Mouse (Mus musculus) left cerebral cortex, postnatal 14 days (tissue): ENCODE results near the gene Gbx2. TPM values are rescaled to one million over a fixed set of nuclear protein-coding genes. Genes with fewer than 3 reads are reported as not detected.
A peak's percentile ranks its signal among the peaks of the same experiment; 100 is the strongest.

Source experiments
- DNase-seq, 2 experiments: peaks; one replicate each; pipeline ENCODE4 v3.0.0; 2021 to 2022; ENCODE audit warnings: low spot score in 2 of 2, mixed read lengths in 1 of 2
- intact Hi-C: fragments of 180-260 bp; cut with DNase I; formaldehyde crosslinking; loops from one replicate; pipeline ENCODE4 v1.15.1; 2025
- long read RNA-seq, 2 experiments: library from polyadenylated mRNA; stranded (forward); transcript quantifications; one replicate each; pipeline ENCODE4 v2.0.0; 2021
- total RNA-seq, 2 experiments: library from RNA; stranded (reverse); gene quantifications; 2 replicates each; pipeline ENCODE4 v1.2.3; 2021

Gene Gbx2
- under 1 TPM in 1 of 2 experiments, not detected in 1; 0.74 TPM for total RNA-seq
- long read RNA-seq, experiment 1 = 0 reads
- long read RNA-seq, experiment 2 = 0 reads

GRCm38 (mm10) chr1:89931120-89931519, at the start of gene Gbx2:
Gene Gbx2 (minus strand): TSS chr1:89931179.
- intact Hi-C loops = loop anchor here (10.0 kb wide), 1 partner anchor 664 kb away; no protein-coding TSS in a partner anchor
- no peak for DNase-seq

DNA sequence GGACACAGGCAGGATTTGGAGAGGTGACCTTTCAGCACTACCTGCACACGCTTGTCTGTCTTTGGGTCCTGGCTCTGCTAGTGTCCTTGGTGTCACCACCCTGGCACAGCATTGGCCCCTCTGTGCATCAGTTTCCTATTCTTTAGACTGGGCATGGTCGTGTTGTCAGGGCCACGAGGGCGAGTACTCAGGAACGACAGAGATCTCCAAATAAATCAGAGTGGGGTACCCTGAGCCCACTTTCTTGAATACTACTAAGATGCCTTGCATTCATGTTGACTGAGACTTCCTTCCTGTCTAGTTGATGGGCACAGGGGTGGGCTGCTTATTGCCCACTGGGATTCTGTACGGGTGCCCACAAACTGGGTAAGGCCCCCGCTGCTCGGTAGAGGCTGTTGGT, 46.3 kb upstream of the Gbx2 start:
- intact Hi-C loops = no loop called here
- no peak for DNase-seq

- no peak for DNase-seq
- intact Hi-C loops = no loop called here
These were observed 45.4 kb upstream of the Gbx2 start for GRCm38 (mm10) chr1:89976411-89976810.

- no peak for DNase-seq
- intact Hi-C loops = no loop called here
These were observed 43.6 kb upstream of the Gbx2 start for GRCm38 (mm10) chr1:89974541-89974940.

- intact Hi-C loops = no loop called here
- DNase-seq = no peak
These were observed 40.9 kb upstream of the Gbx2 start for GRCm38 (mm10) chr1:89971848-89972247.

DNA sequence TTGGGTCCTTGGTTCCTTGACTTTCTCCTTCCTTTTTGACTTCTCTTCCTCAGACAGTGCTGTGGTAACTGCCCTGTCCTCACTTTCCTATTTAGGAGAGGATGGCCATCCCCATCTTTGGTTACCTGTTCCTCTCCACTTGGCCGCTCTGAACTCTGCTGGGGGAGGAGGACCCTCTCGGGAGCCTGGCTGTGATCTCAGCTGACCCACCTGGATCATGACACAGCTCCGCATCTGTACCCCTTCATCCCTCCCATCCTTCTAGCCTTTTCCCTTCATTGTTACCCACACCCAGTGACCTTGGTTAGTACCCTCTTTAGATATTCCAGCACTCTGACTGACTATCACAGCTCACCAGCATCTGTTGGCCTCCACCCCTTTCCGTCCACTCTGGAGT, 38.7 kb upstream of the Gbx2 start:
- intact Hi-C loops = no loop called here
- DNase-seq = no peak

DNA sequence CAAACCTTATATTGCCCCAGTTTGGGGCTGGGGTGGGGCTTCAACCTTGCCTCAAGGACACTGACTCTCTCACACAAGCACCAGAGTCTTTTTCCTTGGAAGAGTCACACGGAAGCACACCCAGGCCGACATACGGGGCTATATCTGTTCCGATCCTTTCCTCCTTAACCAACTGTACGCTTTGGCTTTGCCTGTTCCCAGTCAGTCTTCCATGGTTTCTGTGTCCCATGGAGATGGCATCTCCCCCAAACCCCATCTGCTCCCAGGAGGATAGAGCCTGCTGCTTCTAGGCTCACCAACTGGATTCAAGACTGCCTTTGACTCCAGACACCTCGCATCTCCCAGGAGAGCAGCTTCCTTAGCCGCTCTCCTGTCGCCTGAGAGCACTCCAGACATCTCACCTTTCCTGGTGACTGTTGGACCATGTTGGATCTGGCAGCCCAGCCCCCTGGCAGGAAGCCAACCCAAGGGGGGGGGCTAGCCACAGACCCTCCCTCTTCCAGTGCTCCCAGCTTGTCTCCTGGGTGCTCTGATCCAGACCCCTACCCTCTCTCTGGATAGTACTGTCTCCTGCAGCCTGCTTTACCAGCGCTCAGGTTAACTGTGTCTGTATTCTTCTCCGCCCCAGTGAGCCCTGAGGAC, 38.2 kb upstream of the Gbx2 start:
- intact Hi-C loops = no loop called here
- DNase-seq = no peak

GRCm38 (mm10) chr1:89968111-89968851, 37.3 kb upstream of the Gbx2 start:
- intact Hi-C loops = no loop called here
- peak; percentile 68 to 72 for DNase-seq

DNA sequence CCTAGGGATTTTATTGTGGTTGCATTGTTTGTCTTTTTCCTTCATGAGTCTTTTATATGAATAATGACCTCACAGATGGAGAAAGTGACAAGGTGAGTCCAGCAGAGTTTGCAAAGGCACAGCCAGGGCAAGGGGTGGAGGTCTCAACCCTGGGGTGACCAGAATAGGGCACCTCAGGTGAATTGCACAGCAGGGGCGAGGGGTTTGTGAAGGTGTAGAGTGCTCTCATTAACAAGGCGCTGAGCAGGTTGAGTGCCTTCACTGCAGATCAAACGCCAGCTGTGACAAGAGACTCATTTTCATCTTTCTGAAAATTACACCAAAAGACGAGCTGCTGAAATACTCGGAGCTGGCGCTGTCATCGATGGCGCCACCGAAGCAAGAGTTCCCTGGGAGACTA, 36.6 kb upstream of the Gbx2 start:
- intact Hi-C loops = no loop called here

GRCm38 (mm10) chr1:89964426-89964825, 33.4 kb upstream of the Gbx2 start:
- intact Hi-C loops = no loop called here
- DNase-seq = no peak

More for the DNA sequence above, 36.6 kb upstream of the Gbx2 start:
- DNase-seq = peak in 1 of 2 experiments; percentile 24

DNA sequence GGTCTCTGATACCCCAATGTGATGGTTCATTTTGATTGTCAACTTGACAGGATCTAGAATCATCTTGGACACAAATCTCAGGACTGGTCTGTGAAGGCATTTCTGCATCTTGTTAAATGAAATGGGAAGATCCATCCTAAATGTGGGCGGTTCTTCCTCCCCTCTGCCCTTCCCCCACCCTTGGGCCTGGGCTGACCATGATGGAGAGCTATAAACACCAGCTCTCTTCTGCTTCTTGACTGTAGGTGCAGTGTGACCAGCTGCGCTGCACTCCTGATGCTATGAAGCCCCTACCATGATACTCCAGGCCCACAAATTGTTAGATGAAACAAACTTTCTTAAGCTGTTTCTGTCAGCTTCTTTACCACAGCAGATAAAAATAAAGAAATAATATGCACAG, 32.3 kb upstream of the Gbx2 start:
- DNase-seq = no peak
- intact Hi-C loops = no loop called here

DNA sequence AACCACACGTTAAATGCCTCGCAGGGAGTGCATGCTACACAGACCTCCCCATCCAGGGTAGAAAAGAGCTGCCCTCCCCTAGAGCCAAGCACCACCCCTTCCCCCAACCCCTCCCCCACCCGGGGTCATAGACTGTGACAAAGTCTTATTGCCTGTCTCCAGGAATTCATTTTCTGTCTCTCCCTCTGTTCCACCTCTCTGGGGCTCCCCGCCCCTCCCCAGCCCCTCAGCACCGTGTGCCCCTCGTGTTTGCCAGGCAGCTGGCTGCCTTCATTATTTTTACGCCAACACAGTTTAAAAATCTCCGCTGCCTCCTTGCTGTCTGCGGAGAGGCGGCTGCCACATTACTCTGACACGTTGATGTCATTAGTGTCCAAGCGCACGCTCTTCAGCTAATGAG, 31.1 kb upstream of the Gbx2 start:
- DNase-seq = no peak
- intact Hi-C loops = no loop called here

DNA sequence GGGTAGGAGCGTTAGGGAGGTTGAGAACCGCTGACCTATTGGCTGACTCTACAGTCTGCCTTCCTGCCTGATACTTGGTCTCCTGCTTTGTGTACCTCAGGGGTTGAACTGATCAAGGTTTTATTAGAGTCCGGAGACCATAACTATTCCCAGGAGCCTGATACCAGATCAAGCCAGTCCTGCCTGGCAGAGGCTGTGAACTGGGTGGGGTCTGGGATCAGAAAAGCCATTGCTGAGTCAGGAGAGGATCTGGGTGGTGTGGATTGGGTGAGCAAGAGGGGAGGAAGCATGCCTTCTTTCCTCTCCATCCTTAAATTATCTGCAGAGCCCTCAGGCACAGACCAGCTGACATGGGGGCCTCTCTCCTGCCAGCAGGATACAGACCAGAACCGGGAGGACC, 28.4 kb upstream of the Gbx2 start:
- no peak for DNase-seq
- intact Hi-C loops = no loop called here

DNA sequence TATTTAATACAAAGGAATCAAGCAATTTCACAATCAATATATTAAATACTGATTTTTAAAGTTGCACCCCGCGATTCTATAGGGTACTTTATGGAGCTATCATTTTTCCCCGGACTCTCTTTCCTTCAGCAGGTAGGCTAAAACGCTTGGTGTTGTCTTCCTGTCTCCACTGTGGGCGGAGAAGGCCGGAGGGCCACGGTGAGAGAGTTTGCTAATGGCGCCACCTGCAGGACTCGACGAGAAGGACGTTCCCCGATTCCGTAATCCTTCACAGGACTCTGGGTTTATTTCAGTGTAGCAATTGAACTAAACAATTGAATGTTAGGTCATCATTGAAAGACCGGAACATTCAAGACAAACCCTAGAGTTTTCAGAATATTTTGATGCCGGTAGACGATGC, 12.2 kb upstream of the Gbx2 start:
- peak; percentile 49 to 76 for DNase-seq
- intact Hi-C loops = loop anchor here (1.0 to 5.0 kb wide), 2 partner anchors 276 to 297 kb away; no protein-coding TSS in a partner anchor

- DNase-seq = no peak
- intact Hi-C loops = loop anchor here (5.0 kb wide), 1 partner anchor 275 kb away; no protein-coding TSS in a partner anchor
These were observed 11.5 kb upstream of the Gbx2 start for GRCm38 (mm10) chr1:89942395-89942976.

GRCm38 (mm10) chr1:89941701-89942381, 10.9 kb upstream of the Gbx2 start:
- DNase-seq = no peak
- intact Hi-C loops = loop anchor here (5.0 kb wide), 1 partner anchor 275 kb away; no protein-coding TSS in a partner anchor

DNA sequence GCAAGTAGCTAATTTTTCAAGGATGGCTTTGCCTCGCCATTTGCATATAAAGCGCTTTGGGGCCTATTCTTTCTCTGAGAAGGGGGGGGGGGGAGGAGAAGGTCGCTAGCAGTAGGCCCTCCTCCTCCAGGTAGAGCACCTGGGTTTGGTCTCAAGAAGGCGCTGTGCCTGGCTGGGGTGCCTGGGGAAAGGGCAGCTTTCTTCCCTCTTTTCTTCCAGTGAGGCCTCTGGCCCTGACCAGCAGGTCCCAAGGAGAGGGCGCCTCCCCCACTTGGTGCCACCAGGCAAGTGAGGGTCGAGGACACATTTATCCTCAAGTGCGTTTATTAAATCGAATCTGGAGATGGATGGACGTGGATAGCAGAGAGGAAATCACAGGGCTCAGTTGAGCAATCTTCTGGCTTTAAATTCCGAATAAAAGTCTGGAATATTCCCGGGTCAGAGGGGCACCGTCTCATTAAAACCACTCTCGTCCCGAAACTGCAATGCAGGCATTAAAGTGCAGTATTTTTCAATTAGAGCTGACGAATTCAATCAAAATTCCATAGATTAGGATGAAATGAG, 10.1 kb upstream of the Gbx2 start:
- no peak for DNase-seq
- intact Hi-C loops = loop anchor here (5.0 kb wide), 1 partner anchor 274 kb away; no protein-coding TSS in a partner anchor

GRCm38 (mm10) chr1:89939981-89940726, 9.2 kb upstream of the Gbx2 start:
- DNase-seq = peak; percentile 42 to 49
- intact Hi-C loops = loop anchor here (5.0 to 10.0 kb wide), 3 partner anchors 193 to 655 kb away; no protein-coding TSS in a partner anchor

DNA sequence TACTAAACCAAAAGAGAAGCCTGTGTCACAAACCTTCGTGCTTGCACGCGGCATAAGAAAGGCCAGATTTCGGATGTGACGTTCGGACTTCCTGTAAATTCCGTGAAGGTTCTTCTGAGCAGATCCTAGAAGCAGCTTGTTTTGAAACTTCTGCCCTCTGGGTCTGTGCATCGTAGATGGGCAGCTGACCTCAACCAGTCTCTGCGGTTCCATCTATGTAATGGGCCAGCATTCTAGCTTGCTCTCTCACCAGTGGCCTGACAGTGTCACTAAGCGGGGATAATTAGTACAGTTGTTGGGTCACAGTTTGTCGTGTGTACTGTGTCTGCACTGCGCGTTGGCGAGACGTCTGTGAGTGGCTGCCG, 8.6 kb upstream of the Gbx2 start:
- DNase-seq = no peak
- intact Hi-C loops = loop anchor here (5.0 to 10.0 kb wide), 2 partner anchors 192 to 655 kb away; no protein-coding TSS in a partner anchor
